Mouse (Mus musculus) thymus, postnatal 4 days (tissue): ENCODE results near the gene Cela3b.

Experiments
- DNase-seq: peaks from one replicate; pipeline ENCODE4 v3.0.0; 2021

Gene Cela3b

GRCm38 (mm10) chr4:137371596-137372523 lies 58.5 kb downstream of the Cela3b start:
- no peak for DNase-seq
